Mouse (Mus musculus) heart, postnatal 0 days (tissue): ENCODE measurements at regions not wholly inside any gene's neighbourhood (a gene's known extent, or its start where the extent isn't known, plus 50 kb on each side); places are given as distances from the start of the nearest gene placed in this dataset.

ENCODE experiments used
- CTCF ChIP-seq: IDR thresholded peaks from 2 replicates; pipeline ENCODE4 v1.5.1; 2016; ENCODE audit warnings: antibody characterized with exemption, control low read depth, low read depth
- EP300 ChIP-seq: IDR thresholded peaks from 2 replicates; pipeline ENCODE4 v1.6.1; 2016; ENCODE audit warnings: antibody characterized with exemption, low read depth

DNA sequence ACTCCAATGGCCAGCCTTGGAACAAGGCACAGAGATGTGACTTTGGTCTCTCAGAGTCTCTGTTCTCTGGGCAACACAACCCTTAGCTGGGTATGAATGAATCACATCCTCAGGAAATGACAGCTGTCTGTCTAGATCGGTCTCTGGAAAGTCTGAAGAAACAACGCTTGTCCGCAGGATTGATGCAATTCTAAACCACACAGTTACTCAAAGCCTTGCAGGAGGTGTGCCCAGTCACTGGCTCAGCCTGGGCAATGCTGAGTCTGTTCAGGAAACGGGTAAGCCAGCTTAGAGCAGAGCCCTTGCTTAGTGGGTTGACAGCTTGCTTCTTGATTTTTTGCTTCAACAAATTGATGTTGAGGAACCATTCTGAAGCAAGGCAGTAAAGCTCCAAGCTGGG is 53.7 kb upstream of the Nt5e start:
- TF ChIP-seq CTCF (no peak), EP300 (no peak)
